Mouse (Mus musculus) neural tube, embryonic 14.5 days (tissue): ENCODE results near the gene Polr2f. TPM values are rescaled to one million over a fixed set of nuclear protein-coding genes. Genes with fewer than 3 reads are reported as not detected.

Source experiments
- ATAC-seq: fragments of 200-750 bp; cut with Nextera tagmentation; 2 replicates; pipeline ENCODE4 v1.8.0; 2017; ENCODE audit warnings: low read depth, mild to moderate bottlenecking, moderate TSS enrichment, moderate library complexity
- H3K27ac ChIP-seq: fragments of 300-500 bp; sonication (generic); 2 replicates; pipeline ENCODE4 v1.5.1; 2014; ENCODE audit warnings: low read depth, mild to moderate bottlenecking, control low read depth, low read length, moderate library complexity, mixed read lengths
- H3K27me3 ChIP-seq: fragments of 300-500 bp; sonication (generic); 2 replicates; pipeline ENCODE4 v1.6.1; 2014; ENCODE audit warnings: low read length; ENCODE audit not compliant: control insufficient read depth, insufficient read depth
- H3K36me3 ChIP-seq: fragments of 300-500 bp; sonication (generic); 2 replicates; pipeline ENCODE4 v1.6.1; 2014; ENCODE audit warnings: low read length, mixed read lengths; ENCODE audit not compliant: control insufficient read depth, insufficient read depth
- H3K4me1 ChIP-seq: fragments of 300-500 bp; sonication (generic); 2 replicates; pipeline ENCODE4 v1.6.1; 2014; ENCODE audit warnings: low read length; ENCODE audit not compliant: control insufficient read depth, insufficient read depth
- H3K4me2 ChIP-seq: fragments of 300-500 bp; sonication (generic); 2 replicates; pipeline ENCODE4 v1.6.1; 2014; ENCODE audit warnings: mild to moderate bottlenecking, low read depth, low read length, control low read depth
- H3K4me3 ChIP-seq: fragments of 300-500 bp; sonication (generic); 2 replicates; pipeline ENCODE4 v1.5.1; 2014; ENCODE audit warnings: low read depth, low read length, control low read depth, mixed read lengths
- H3K9ac ChIP-seq: fragments of 300-500 bp; sonication (generic); replicated peaks from 2 replicates; pipeline ENCODE4 v1.6.1; 2014; ENCODE audit warnings: low read depth, mild to moderate bottlenecking, control low read depth, low read length, mixed read lengths
- H3K9me3 ChIP-seq: fragments of 300-500 bp; sonication (generic); 2 replicates; pipeline ENCODE4 v1.6.1; 2016; ENCODE audit warnings: low read length; ENCODE audit not compliant: control insufficient read depth
- WGBS: fragments of 180-500 bp; shearing (Covaris S2); extraction: QIAGEN DNeasy Blood & Tissue Kit; methylation state at CpG from one replicate; pipeline ENCODE4 v1.1.7; 2014; 5-methylcytosine and 5-hydroxymethylcytosine counted together
- polyA plus RNA-seq: library from polyadenylated mRNA; unstranded; fragments of >200 nt; fragmentation: Nextera tagmentation; extraction: Ambion mirVana; gene quantifications from 2 replicates; pipeline ENCODE4 v1.2.1, GENCODE M21; 2014

Gene Polr2f
- polyA plus RNA-seq, 1 experiment from 2014 or later = 304 TPM

- Histone ChIP-seq H3K9ac (0 out of 2 replicates have a peak overlapping the region, but pooled peaks have one; percentile 28), H3K4me2 (peak overlapping the region; percentile 11), H3K27ac (no peak overlapping the region), H3K4me1 (no peaks in the 10 kb centered on the region), H3K9me3 (no peaks in the 10 kb centered on the region), H3K27me3 (peaks cover 31% of the 10 kb centered on the region), H3K4me3 (peak overlapping the region; percentile 24), H3K36me3 (no peaks in the 10 kb centered on the region)
- WGBS = 70% methylated on average over 7 of the region's 7 CpGs
- no peak for ATAC-seq
Observed at GRCm38 (mm10) chr15:79162301-79162700, 21.5 kb downstream of the Polr2f start.

GRCm38 (mm10) chr15:79162822-79163221, 22.0 kb downstream of the Polr2f start:
- H3K4me3 ChIP-seq = peak overlapping the region; percentile 24

GRCm38 (mm10) chr15:79164251-79164650, 23.4 kb downstream of the Polr2f start:
- Histone ChIP-seq H3K9ac (no peak overlapping the region; the same call in 1 of the 2 replicates), H3K36me3 (no peaks in the 10 kb centered on the region), H3K4me3 (peak overlapping the region; percentile 24; the same call in 1 of the 2 replicates), H3K27ac (no peak overlapping the region), H3K4me1 (no peaks in the 10 kb centered on the region), H3K27me3 (peaks cover 31% of the 10 kb centered on the region), H3K4me2 (no peak overlapping the region), H3K9me3 (no peaks in the 10 kb centered on the region)
- ATAC-seq = peak; percentile 28; the same call in 1 of the 2 replicates
- 5% methylated on average over 14 of the region's 15 CpGs for WGBS

More at GRCm38 (mm10) chr15:79162822-79163221, 22.0 kb downstream of the Polr2f start:
- 40% methylated on average over 14 of the region's 14 CpGs for WGBS
- Histone ChIP-seq H3K27me3 (peaks cover 31% of the 10 kb centered on the region), H3K36me3 (no peaks in the 10 kb centered on the region), H3K9me3 (no peaks in the 10 kb centered on the region), H3K4me1 (no peaks in the 10 kb centered on the region), H3K4me2 (no peak overlapping the region), H3K27ac (no peak overlapping the region), H3K9ac (peak overlapping the region; percentile 32; the same call in 1 of the 2 replicates)
- no peak for ATAC-seq

- 49% methylated on average over 5 of the region's 5 CpGs for WGBS
- Histone ChIP-seq H3K36me3 (no peaks in the 10 kb centered on the region), H3K4me3 (peak within 1 kb of the TSS; percentile 24; the same call in 1 of the 2 replicates), H3K4me2 (peak within 1 kb of the TSS; percentile 20), H3K4me1 (no peaks in the 10 kb centered on the region), H3K9ac (peak within 1 kb of the TSS; percentile 26; the same call in 1 of the 2 replicates), H3K9me3 (no peaks in the 10 kb centered on the region), H3K27ac (peak within 1 kb of the TSS; percentile 44; the same call in 1 of the 2 replicates), H3K27me3 (peaks cover 31% of the 10 kb centered on the region)
- ATAC-seq = no peak
Observed at GRCm38 (mm10) chr15:79165140-79165539, 24.3 kb downstream of the Polr2f start, which contains the start of gene Sox10. Gene Sox10, minus strand, starts transcription at chr15:79165240.

GRCm38 (mm10) chr15:79166712-79167111, 25.9 kb downstream of the Polr2f start:
- Histone ChIP-seq H3K9me3 (no peaks in the 10 kb centered on the region), H3K4me2 (no peak overlapping the region; the same call in 1 of the 2 replicates), H3K27me3 (peaks cover 30% of the 10 kb centered on the region), H3K27ac (peak overlapping the region; percentile 24; the same call in 1 of the 2 replicates), H3K9ac (no peak overlapping the region), H3K4me1 (no peaks in the 10 kb centered on the region), H3K36me3 (no peaks in the 10 kb centered on the region), H3K4me3 (no peak overlapping the region)
- ATAC-seq = peak; percentile 45; the same call in 1 of the 2 replicates
- 45% methylated on average over 8 of the region's 8 CpGs for WGBS

- H3K4me2 ChIP-seq = no peak overlapping the region
- no peaks in the 10 kb centered on the region for H3K9me3 ChIP-seq
- H3K9ac ChIP-seq = no peak overlapping the region
- H3K27me3 ChIP-seq = no peaks in the 10 kb centered on the region
- H3K36me3 ChIP-seq = no peaks in the 10 kb centered on the region
- no peak overlapping the region for H3K4me3 ChIP-seq
- H3K4me1 ChIP-seq = no peaks in the 10 kb centered on the region
- ATAC-seq = no peak
- 45% methylated on average over 6 of the region's 6 CpGs for WGBS
- H3K27ac ChIP-seq = no peak overlapping the region
Observed at GRCm38 (mm10) chr15:79176905-79177304, 36.1 kb downstream of the Polr2f start.

- no peak overlapping the region for H3K27ac ChIP-seq
Observed at GRCm38 (mm10) chr15:79185213-79185612, 44.4 kb downstream of the Polr2f start.

GRCm38 (mm10) chr15:79187819-79188218, 47.0 kb downstream of the Polr2f start:
- no peak overlapping the region for H3K4me3 ChIP-seq
- H3K4me2 ChIP-seq = no peak overlapping the region
- H3K27me3 ChIP-seq = no peaks in the 10 kb centered on the region
- no peaks in the 10 kb centered on the region for H3K4me1 ChIP-seq
- no peak for ATAC-seq
- H3K27ac ChIP-seq = no peak overlapping the region
- no peaks in the 10 kb centered on the region for H3K36me3 ChIP-seq
- no peak overlapping the region for H3K9ac ChIP-seq
- WGBS = 94% methylated on average over 8 of the region's 8 CpGs
- H3K9me3 ChIP-seq = no peaks in the 10 kb centered on the region

More at GRCm38 (mm10) chr15:79185213-79185612, 44.4 kb downstream of the Polr2f start:
- Histone ChIP-seq H3K4me2 (no peak overlapping the region), H3K9ac (no peak overlapping the region), H3K27me3 (no peaks in the 10 kb centered on the region), H3K4me1 (no peaks in the 10 kb centered on the region), H3K4me3 (no peak overlapping the region), H3K36me3 (no peaks in the 10 kb centered on the region), H3K9me3 (no peaks in the 10 kb centered on the region)
- WGBS = 83% methylated on average over 10 of the region's 10 CpGs
- no peak for ATAC-seq

GRCm38 (mm10) chr15:79191426-79191825, 50.6 kb downstream of the Polr2f start:
- no peak for ATAC-seq
- WGBS = 96% methylated on average over 2 of the region's 2 CpGs

More at GRCm38 (mm10) chr15:79191426-79191825, 50.6 kb downstream of the Polr2f start:
- H3K9ac ChIP-seq = no peak overlapping the region
- no peaks in the 10 kb centered on the region for H3K27me3 ChIP-seq
- H3K4me2 ChIP-seq = no peak overlapping the region
- no peaks in the 10 kb centered on the region for H3K9me3 ChIP-seq
- H3K4me3 ChIP-seq = no peak overlapping the region
- no peaks in the 10 kb centered on the region for H3K36me3 ChIP-seq
- H3K4me1 ChIP-seq = no peaks in the 10 kb centered on the region; the same call in 1 of the 2 replicates
- H3K27ac ChIP-seq = no peak overlapping the region
